ENCODE assay signal across 8 mouse cellular contexts in the genomic region with DNA sequence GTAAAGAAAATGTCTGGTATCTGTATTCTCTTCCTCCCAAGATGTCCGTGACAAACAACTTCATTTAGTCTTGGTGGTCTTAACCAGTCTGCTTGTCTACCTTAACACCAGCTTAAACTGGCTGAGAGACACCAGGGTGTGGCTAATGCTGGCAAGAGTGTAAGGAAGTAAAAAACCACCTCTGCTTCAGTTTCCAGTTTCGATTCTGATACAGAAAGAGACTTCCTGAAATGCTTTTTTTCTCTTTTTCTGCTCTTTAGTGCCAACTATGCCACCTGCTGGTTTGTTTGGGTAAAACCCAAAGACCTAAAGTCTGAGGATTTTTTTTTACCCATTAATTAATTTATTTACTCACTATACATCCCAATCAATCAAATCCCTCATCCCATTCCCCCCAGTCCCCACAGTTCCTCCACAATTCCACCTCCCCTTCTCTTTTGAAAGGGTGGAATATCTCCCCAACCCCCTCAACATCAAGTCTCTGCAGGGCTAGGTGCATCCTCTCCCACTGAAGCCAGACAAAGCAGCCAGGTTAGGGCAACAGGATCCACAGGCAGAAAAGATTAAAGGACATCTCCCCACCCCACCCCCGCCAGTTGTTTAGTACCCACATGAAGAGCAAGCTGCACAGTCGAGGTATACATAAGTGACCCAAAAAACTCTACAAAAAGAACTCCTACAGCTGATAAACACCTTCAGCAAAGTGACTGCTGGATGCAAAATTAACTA. TPM values are rescaled to one million over a fixed set of nuclear protein-coding genes. Genes with fewer than 3 reads are reported as not detected.
A peak's percentile ranks its signal among the peaks of the same experiment; 100 is the strongest.
DNase-seq lines count a peak whose midpoint lies in the region; ATAC-seq lines count a peak whose summit lies in the region.
"Not testable (repeated sequence)": the region's sequence is repeated elsewhere in the genome, so short reads cannot be mapped to it uniquely, and the experiment has no call there.

A gene (minus strand): TSS at position 233 of the 729 bp plus-strand sequence.

- intact Hi-C loops in left cerebral cortex, postnatal 10 days (cut with DNase I), result not testable (repeated sequence)

- peak; percentile 86 for ATAC-seq in activated CD4-positive, CD25-positive, alpha-beta regulatory T cell, adult 4 months

- DNase-seq in embryo, embryonic 11 days, result peak; percentile 46
- peak; percentile 91 for DNase-seq in heart, adult 18-20 months
- DNase-seq in kidney, adult 11 months, result peak; percentile 83
- DNase-seq in left cerebral cortex, postnatal 10 days (ENCODE audit: extremely low spot score in 1 of 2, low spot score in 2 of 2), result peak; percentile 47 to 75
- peak; percentile 31 to 87 for DNase-seq in lung, postnatal 4 days
- peak; percentile 22 to 31 for DNase-seq in right cerebral cortex, postnatal 36 days (ENCODE audit: low spot score in 2 of 2)
- DNase-seq in urinary bladder, adult 18-20 months (ENCODE audit: low spot score in 2 of 2), result peak; percentile 43 to 59

RNA-seq across cellular contexts. Expression of the gene that starts here (rescaled TPM):
- polyA plus RNA-seq in activated CD4-positive, CD25-positive, alpha-beta regulatory T cell, adult 4 months (2017; shearing (Covaris generic)), result 100 to 1,000 TPM; 100 to 115 TPM
- total RNA-seq in heart, adult 18-20 months (2021), result 1 to 10 TPM; 6.2 to 7.3 TPM
- total RNA-seq in left cerebral cortex, postnatal 10 days (2021), result 1 to 10 TPM; 4.5 to 5.0 TPM

Comparison
In these comparisons a context has a peak if more than half of its experiments do, and no peak if none do; other contexts are left out.
1. Peak in every context shown above with its lines: DNase-seq and ATAC-seq.
2. DNase-seq: peak in every context shown above with its lines; median percentile 91 in heart, adult 18-20 months; 83 in kidney, adult 11 months; 61 in left cerebral cortex, postnatal 10 days; 59 in lung, postnatal 4 days; 51 in urinary bladder, adult 18-20 months; 46 in embryo, embryonic 11 days; 26 in right cerebral cortex, postnatal 36 days.